Mouse (Mus musculus) thymus, postnatal 10 days (tissue): ENCODE measurements around the gene Gm20518.

Experiments
- DNase-seq, 2 experiments: peaks; one replicate each; pipeline ENCODE4 v3.0.0; 2021; ENCODE audit warnings: low spot score in 2 of 2

Gene Gm20518

DNA sequence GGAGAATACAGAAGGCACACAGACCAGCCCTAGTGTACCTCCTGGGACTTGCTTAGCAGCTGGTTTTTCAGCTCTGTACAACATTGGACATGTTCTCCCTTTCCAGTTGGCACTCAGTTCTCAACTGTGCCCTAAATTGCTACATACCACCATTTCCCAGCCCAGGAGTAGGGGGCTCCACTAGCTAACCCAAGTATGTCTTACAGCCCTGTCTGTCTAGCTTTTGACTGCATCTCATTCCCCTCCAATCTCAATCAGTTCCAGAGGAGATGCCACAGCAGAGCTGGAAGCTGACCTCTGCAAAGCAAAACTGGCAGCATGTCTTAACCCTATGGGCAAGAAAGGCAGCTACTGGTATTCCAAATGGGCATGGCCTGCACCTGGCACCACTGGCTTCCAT is 4.6 kb upstream of the Gm20518 start:
- no peak for DNase-seq

GRCm38 (mm10) chr16:17893923-17894322 is 2.5 kb upstream of the Gm20518 start, which contains the start of gene Tssk1:
Gene Tssk1 (plus strand): TSS chr16:17894223.
- no peak for DNase-seq

- DNase-seq: no peak
Measured at GRCm38 (mm10) chr16:17892606-17893005, 1.1 kb upstream of the Gm20518 start.

GRCm38 (mm10) chr16:17890917-17891566 is 429 bp downstream of the Gm20518 start:
- peak; percentile 30 to 33 for DNase-seq

DNA sequence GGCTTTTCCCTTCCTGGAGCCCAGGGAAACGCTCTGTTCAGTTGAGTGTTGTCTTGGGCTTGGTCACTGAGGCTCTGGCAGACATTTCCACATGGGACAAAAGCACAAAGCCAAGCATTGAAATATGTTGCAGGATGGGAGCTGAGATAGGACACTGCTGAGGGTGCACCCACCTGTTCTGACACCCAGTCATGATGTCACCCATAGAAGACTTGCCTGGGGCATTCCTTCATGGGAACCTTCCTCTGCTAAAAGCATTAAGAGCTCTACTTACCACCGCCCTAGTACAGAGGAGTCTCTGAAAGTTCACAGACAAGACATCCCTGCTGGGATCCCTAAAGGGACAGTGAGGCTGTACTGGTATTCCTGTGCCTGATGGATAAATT is 1.1 kb downstream of the Gm20518 start:
- DNase-seq: no peak

DNA sequence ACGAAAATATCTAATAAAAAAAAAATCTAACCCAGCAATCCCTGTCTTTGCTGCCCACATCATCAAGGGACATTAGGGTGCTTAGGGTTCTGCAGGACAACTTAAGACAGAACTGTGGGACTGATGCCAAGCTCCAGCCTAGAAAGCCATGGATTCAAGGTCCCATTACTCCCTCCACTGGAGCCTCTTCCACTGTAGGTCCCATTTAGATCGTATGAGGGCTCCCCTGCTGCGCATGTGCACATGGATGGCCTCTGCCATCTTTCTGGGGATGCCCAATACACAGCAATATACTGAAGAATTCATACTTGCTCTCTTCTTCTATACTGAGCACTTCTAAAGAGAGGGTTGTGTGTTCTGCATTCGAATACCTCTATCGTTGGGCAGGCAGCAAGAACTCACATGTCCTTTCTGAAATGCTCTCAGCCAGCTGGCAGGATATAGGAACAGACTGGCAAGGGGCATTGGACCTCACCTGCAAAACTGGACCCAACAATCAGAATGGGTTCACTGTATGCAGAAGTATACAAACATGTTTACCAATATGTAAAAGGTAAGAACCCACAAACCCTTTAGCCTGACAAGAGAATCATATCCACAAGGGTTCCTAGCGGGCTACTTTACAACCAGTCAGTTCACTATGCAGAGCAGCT is 1.7 kb downstream of the Gm20518 start:
- DNase-seq: no peak

- DNase-seq: no peak
Measured at GRCm38 (mm10) chr16:17884116-17884515, 7.4 kb downstream of the Gm20518 start.

GRCm38 (mm10) chr16:17882196-17882595 is 9.3 kb downstream of the Gm20518 start:
- no peak for DNase-seq

DNA sequence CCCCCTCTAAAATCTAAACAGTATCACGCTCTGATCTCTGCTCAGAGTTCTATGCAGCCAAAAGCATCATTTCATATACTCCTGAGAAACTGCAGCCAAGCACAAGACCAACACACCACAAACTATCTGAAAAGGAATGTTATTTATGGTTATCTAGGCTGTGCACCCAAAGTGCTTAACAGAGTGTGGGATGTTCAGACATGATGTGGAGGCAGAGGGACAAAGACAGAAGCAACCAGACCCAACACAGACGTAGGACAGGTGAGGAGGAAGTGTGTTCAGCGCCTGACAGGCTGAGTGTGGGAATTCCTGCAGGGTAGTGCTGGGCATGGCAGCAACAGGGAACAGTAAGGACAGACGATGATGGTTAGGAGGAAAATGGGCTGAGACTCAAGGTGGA is 11.9 kb downstream of the Gm20518 start:
- DNase-seq: no peak

DNA sequence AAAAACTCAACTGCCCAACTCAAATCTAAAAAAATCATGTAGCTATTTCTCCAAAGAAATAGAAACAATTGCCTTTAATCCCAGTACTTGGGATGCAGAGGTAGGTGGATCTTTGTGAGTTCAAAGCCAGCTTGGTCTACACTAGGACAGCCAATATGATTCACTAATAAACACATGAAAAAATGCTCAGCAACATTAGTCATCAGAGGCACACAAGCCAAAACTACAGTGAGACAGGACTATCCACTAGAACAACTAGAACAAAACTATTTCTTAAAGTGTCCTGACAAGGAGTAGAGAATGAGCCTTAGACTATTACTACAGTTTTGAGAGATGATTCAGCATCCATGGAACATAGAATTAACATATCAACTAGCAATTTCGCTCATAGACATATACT is 15.4 kb downstream of the Gm20518 start:
- no peak for DNase-seq

DNA sequence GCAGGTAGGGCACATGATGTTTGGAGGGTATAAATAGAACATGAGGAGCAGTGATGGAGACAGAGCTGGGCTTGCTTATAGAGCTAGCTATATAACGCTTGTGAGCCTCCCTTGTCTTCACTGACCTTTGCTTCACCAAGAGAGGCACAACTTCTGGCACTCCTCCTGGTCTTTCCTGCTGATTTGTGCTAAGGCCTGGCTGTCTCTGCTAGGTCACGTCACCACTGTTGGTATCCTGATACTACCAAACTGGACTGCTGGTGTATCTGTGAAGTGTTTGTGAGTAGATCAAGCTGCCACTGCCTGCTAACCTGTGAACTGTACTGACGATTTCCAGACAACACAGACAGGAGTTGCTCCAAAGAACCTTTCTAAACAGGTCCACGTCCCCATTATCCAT is 16.3 kb downstream of the Gm20518 start:
- no peak for DNase-seq

GRCm38 (mm10) chr16:17872995-17873394 is 18.5 kb downstream of the Gm20518 start:
- no peak for DNase-seq

DNA sequence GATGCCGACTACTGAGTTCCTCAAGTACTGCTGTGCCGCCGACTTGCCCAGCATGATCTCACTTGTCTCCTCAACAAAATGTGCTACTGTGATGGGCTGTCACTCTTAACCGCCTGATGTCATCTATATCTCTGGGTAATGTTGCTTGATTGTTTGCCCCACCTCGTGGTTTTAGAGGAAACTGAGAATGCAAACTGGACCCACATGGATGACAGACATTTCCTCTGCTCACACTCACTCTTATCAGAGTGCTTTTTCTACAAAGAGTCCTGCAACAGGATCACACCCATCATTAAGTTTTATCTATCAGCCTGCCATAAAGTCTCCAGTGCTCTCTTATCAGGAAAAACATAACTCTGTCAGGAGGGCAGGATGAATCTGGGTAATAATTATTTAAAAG is 20.2 kb downstream of the Gm20518 start:
- DNase-seq: no peak

- DNase-seq: no peak
Measured at GRCm38 (mm10) chr16:17865770-17866169, 25.7 kb downstream of the Gm20518 start.

- DNase-seq: no peak
Measured at GRCm38 (mm10) chr16:17865293-17865692, 26.2 kb downstream of the Gm20518 start.

GRCm38 (mm10) chr16:17858592-17858991 is 32.9 kb downstream of the Gm20518 start:
- no peak for DNase-seq

GRCm38 (mm10) chr16:17857157-17857556 is 34.3 kb downstream of the Gm20518 start:
- no peak for DNase-seq

GRCm38 (mm10) chr16:17853263-17853662 is 38.2 kb downstream of the Gm20518 start:
- no peak for DNase-seq

DNA sequence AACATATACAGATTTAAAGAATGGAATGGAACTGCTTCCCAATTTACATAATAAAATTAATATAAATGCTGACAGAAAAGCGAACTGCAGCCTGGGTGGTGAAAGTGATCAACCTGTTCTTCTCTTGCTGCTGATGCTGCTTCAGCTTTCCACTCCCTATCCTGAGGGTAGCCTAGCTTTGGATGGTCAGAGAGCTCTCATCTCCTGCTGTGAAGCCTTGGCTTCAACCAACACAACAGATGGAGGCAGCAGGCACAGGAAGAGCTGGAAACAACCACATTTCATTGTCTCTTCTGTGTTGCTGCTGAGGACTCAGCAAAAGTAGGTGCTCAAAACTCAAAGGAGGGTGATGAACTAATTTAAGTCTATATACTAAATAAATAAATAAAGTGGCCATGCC is 39.6 kb downstream of the Gm20518 start:
- DNase-seq: no peak

DNA sequence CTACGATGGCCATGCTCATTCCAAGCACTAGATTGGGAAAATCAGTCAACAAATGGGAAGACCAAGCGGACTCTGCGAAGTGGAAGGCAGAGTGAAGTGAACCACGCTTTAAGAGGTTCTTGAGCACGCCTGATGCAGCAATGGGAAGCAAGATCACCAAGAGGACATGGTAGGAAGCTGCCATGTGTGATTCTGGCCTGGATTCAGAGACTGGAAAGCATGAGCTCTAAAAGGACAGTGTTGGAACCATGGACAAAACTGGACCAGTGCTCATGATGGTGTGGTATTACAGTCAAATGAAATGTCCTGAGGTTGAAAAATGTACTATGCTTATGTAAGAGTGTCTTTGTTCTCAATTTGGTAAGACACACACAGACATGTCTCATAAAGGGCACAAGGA is 40.1 kb downstream of the Gm20518 start:
- DNase-seq: no peak

DNA sequence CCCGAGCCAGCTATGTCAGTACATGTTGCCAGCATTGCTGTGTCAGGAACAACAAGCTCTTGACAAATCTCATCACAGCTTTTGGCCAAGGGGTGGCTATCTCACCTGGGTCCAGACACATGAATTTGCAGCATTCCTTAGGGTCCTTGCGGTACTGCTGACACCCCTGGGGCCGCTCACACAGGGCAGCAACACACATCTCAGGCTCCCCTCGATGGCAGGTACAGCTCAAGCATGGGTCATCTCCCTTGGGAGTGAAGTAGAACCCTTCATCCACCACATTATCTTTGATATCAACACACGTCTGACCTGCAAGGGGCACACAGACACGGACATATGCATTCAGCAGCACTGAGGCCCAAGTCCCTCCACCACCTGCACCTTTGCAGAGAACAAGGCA is 42.0 kb downstream of the Gm20518 start:
- DNase-seq: no peak

GRCm38 (mm10) chr16:17848928-17849327 is 42.5 kb downstream of the Gm20518 start:
- DNase-seq: peak in 1 of 2 experiments; percentile 64

DNA sequence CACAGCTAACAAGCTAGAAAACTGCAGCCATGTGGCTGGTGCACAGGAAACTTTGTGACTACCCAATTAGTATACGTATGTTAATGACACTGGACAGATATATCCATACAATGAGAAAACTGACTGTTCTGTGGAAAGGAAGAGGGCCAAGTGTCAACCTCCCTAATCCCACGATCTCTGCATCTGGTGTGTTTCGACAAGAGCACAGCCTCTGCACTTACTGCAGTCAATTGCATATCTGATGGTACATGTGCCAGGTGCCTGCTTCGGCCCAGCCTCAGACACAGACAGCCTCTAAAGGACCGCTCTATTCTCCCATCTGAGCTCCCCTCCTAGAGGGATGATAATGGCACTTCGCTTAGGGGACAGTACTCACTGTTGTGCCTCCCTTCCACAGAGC is 43.0 kb downstream of the Gm20518 start:
- DNase-seq: no peak
